Mouse (Mus musculus): ENCODE results near the gene Rnf24.

DNA sequence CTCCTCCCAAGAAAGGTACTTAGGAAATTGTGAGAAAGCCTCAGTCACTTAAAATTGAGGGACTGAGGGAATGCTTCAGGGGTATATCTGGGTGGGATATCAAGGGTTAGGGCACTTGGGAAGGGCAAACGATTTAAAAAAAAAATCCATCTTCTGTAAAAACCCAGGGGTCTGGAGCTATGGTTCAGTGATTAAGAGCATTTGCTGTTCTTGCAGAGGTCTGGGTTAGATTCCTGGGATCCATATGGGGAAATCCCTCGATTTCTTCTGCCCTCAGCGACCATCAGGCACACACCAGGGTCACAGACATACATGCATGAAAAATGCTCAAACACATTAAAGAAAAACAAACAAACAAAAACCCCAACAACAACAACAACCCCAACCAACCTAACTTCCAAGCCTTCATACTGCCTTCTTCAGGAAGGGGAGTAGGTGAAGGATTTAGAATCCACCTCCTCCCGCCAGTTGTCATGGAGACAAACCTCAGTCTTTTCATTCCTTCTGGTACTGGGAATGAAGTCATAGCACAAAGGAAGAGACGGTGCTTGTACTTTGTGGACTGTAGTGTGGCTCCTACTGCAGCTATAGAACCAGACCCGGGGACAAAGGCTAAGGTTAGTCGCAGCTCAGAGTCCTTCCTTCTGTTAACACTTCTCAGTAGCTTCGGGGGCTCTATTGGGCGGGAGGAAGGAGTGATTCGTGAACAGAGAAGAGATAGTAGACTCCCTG lies 91.0 kb downstream of the Rnf24 start:
- TF ChIP-seq POLR2A (IDR thresholded peaks at IDR 0.05; ENCODE audit: borderline replicate concordance, extremely low read depth, low read depth, low read length) (no peak), CTCF (IDR thresholded peaks at IDR 0.05; ENCODE audit: insufficient read depth, low read length) (no peak)
